Mouse (Mus musculus): ENCODE measurements around the gene Gm10024.
"Not testable (repeated sequence)": the region's sequence is repeated elsewhere in the genome, so short reads cannot be mapped to it uniquely, and the experiment has no call there.

Gm10024 gene

GRCm38 (mm10) chr10:77729241-77729640 is 18.0 kb downstream of the Gm10024 start:
- in situ Hi-C loops (cut with MboI, MseI) = no loop called here

GRCm38 (mm10) chr10:77735928-77736327 is 24.7 kb downstream of the Gm10024 start:
- in situ Hi-C loops (cut with MboI, MseI) = no loop called here

- in situ Hi-C loops (cut with MboI, MseI) = no loop called here
Measured at GRCm38 (mm10) chr10:77738929-77739328, 27.7 kb downstream of the Gm10024 start.

GRCm38 (mm10) chr10:77741924-77742688 is 30.8 kb downstream of the Gm10024 start, which contains the start of gene Gm18596:
Gene Gm18596 (minus strand): TSS chr10:77742638.
- in situ Hi-C loops (cut with MboI, MseI) = not testable (repeated sequence)

GRCm38 (mm10) chr10:77750686-77751085 is 39.4 kb downstream of the Gm10024 start:
- in situ Hi-C loops (cut with MboI, MseI) = not testable (repeated sequence)

- in situ Hi-C loops (cut with MboI, MseI) = not testable (repeated sequence)
Measured at GRCm38 (mm10) chr10:77751254-77751653, 40.0 kb downstream of the Gm10024 start, which contains the start of gene Gm9736. Gene Gm9736 (minus strand): TSS chr10:77751354.

GRCm38 (mm10) chr10:77752312-77752711 is 41.1 kb downstream of the Gm10024 start:
- in situ Hi-C loops (cut with MboI, MseI) = not testable (repeated sequence)

- in situ Hi-C loops (cut with MboI, MseI) = no loop called here
Measured at GRCm38 (mm10) chr10:77753448-77753847, 42.2 kb downstream of the Gm10024 start.

GRCm38 (mm10) chr10:77759582-77759981 is 48.3 kb downstream of the Gm10024 start, which contains the start of gene Gm3233:
Gene Gm3233 (minus strand): TSS chr10:77759682.
- in situ Hi-C loops (cut with MboI, MseI) = not testable (repeated sequence)
